Mouse (Mus musculus) ovary, adult 10 weeks (tissue): ENCODE measurements around the gene Gm17332. TPM values are rescaled to one million over a fixed set of nuclear protein-coding genes. Genes with fewer than 3 reads are reported as not detected.

Source experiments
- polyA plus RNA-seq: library from polyadenylated mRNA; stranded (reverse); fragments of 350-450 nt; fragmentation: Illumina TruSeq; extraction: RNeasy Lipid Tissue Mini Kit (QIAGEN cat#74804); gene quantifications from one replicate; pipeline ENCODE4 v1.2.3, GENCODE M21; 2014

Gm17332 gene
- not detected for polyA plus RNA-seq

GRCm38 (mm10) chr11:31182362-31182761 is at the start of gene Gm17332:
Gene Gm17332, minus strand, starts transcription at chr11:31182462.

Other genes with a start within 250 kb of the Gm17332 start
- gene Erlec1, start 228.1 kb downstream of the Gm17332 start, polyA plus RNA-seq: 288 TPM
- gene Chac2, start 196.1 kb downstream of the Gm17332 start, polyA plus RNA-seq: 58.2 TPM
- gene Stc2, start 187.6 kb upstream of the Gm17332 start, polyA plus RNA-seq: 6.2 TPM